In the genomic region with DNA sequence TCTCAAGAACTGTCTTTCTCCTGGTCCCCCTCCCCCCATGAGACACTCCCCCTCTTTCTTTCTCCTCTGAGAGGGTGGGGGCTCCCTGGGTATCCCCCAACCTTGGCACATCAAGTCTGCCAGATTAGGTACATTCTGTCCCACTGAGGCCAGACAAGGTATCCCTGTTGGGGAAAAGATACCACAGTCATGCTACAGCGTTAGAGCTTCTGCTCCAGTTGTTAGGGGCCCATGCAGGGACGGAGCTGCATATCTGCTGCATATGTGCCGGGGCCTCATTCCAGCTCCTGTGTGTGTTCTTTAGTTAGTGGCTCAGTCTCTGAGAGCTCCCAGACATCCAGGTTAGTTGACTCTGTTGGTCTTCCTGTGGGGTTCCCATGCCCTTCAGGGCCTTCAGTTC, we compare ENCODE assay signal across 23 mouse cellular contexts. TPM values are rescaled to one million over a fixed set of nuclear protein-coding genes. Genes with fewer than 3 reads are reported as not detected.
DNase-seq lines count a peak whose midpoint lies in the region; ATAC-seq and TF ChIP-seq lines count a peak whose summit lies in the region.
"Had no signal": no experiment of that assay in that cellular context is flagged by ENCODE, and none has a peak within 500 bp of the region (broad histone marks: within the 10 kb centered on the region; RNA-seq: fewer than 3 reads in every experiment).

No protein-coding gene starts in this region.

- H3K9ac ChIP-seq in heart, embryonic 11.5 days (ENCODE audit: low read depth, low read length) = no peak overlapping the region; the same call in 1 of the 2 replicates
- H3K9ac ChIP-seq in liver, embryonic 13.5 days = peak overlapping the region; percentile 92
- no peak overlapping the region for H3K9ac ChIP-seq in liver, postnatal 0 days (replicated peaks)
- H3K9ac ChIP-seq: forebrain, embryonic 15.5 days; heart, embryonic 15.5 days; hindbrain, embryonic 13.5 days had no signal

- peaks cover 62% of the 10 kb centered on the region for H3K4me1 ChIP-seq in heart, embryonic 11.5 days (ENCODE audit: control insufficient read depth, insufficient read depth, low read length)
- peaks cover 100% of the 10 kb centered on the region for H3K4me1 ChIP-seq in liver, embryonic 13.5 days (replicated peaks)
- peaks cover 65% of the 10 kb centered on the region for H3K4me1 ChIP-seq in liver, postnatal 0 days (ENCODE audit: insufficient read depth)

- no peaks in the 10 kb centered on the region for H3K9me3 ChIP-seq in heart, embryonic 11.5 days (replicated peaks; ENCODE audit: control insufficient read depth, low read length)
- no peaks in the 10 kb centered on the region for H3K9me3 ChIP-seq in liver, embryonic 13.5 days (replicated peaks)
- H3K9me3 ChIP-seq in liver, postnatal 0 days (ENCODE audit: low read length) = no peaks in the 10 kb centered on the region
- H3K9me3 ChIP-seq: forebrain, embryonic 15.5 days; heart, embryonic 15.5 days; hindbrain, embryonic 13.5 days had no signal

- WGBS in heart, embryonic 11.5 days (ENCODE audit: insufficient replicate concordance) = 66% methylated on average over 3 of the region's 3 CpGs
- 27% methylated on average over 3 of the region's 3 CpGs for WGBS in liver, embryonic 13.5 days (ENCODE audit: insufficient replicate concordance)
- WGBS in liver, postnatal 0 days (ENCODE audit: insufficient replicate concordance) = 54% methylated on average over 3 of the region's 3 CpGs

- H3K27ac ChIP-seq in heart, embryonic 11.5 days (ENCODE audit: low read depth, low read length) = peak overlapping the region; percentile 64
- peak overlapping the region; percentile 97 for H3K27ac ChIP-seq in liver, embryonic 13.5 days
- H3K27ac ChIP-seq in liver, postnatal 0 days (ENCODE audit: low read depth) = peak overlapping the region; percentile 62; the same call in 1 of the 2 replicates
- H3K27ac ChIP-seq: forebrain, embryonic 15.5 days; heart, adult 2 months; heart, embryonic 15.5 days; hindbrain, embryonic 13.5 days; hindbrain, postnatal 0 days had no signal

- intact Hi-C loops in heart, postnatal 25 days (cut with DNase I) = no loop called here
- intact Hi-C loops in left cerebral cortex, postnatal 14 days (cut with DNase I) = no loop called here

- no peaks in the 10 kb centered on the region for H3K36me3 ChIP-seq in heart, embryonic 11.5 days (ENCODE audit: control insufficient read depth, insufficient read depth, low read length)
- no peaks in the 10 kb centered on the region for H3K36me3 ChIP-seq in liver, embryonic 13.5 days
- H3K36me3 ChIP-seq in liver, postnatal 0 days (replicated peaks; ENCODE audit: insufficient read depth, low read length) = no peaks in the 10 kb centered on the region
- H3K36me3 ChIP-seq: forebrain, embryonic 15.5 days; heart, embryonic 15.5 days; hindbrain, embryonic 13.5 days had no signal

- no peak for ATAC-seq in heart, embryonic 11.5 days (replicated peaks; ENCODE audit: insufficient number of reproducible peaks, low FRiP score, low TSS enrichment)
- peak; percentile 42 for ATAC-seq in liver, embryonic 13.5 days (ENCODE audit: low read depth)
- ATAC-seq in liver, postnatal 0 days = no peak
- ATAC-seq in CD4-positive, CD25-positive, alpha-beta regulatory T cell, adult 4 months = no peak
- ATAC-seq: forebrain, embryonic 15.5 days; hindbrain, postnatal 0 days had no signal

- no peak for DNase-seq in heart, postnatal 25 days (ENCODE audit: low spot score)
- peak; percentile 83 for DNase-seq in liver
- DNase-seq in liver, embryonic 13.5 days = peak; percentile 57
- no peak for DNase-seq in liver, postnatal 0 days
- DNase-seq in left cerebral cortex, postnatal 14 days (ENCODE audit: low spot score in 2 of 2) = no peak
- DNase-seq: adrenal gland, adult 2 months; adrenal gland, postnatal 25 days; cerebellum, adult 18-20 months; cerebellum, adult 9-11 months; cerebellum, postnatal 36 days; gastrocnemius, postnatal 14 days; heart, adult 2 months; heart, postnatal 14 days had no signal

- H3K4me2 ChIP-seq in heart, embryonic 11.5 days = peak overlapping the region; percentile 41
- H3K4me2 ChIP-seq in liver, embryonic 13.5 days = peak overlapping the region; percentile 74
- H3K4me2 ChIP-seq in liver, postnatal 0 days (ENCODE audit: low read depth, low read length) = no peak overlapping the region; the same call in 1 of the 2 replicates
- H3K4me2 ChIP-seq: forebrain, embryonic 15.5 days; hindbrain, embryonic 13.5 days had no signal

- no peak for TF ChIP-seq CTCF in liver, postnatal 0 days (IDR thresholded peaks at IDR 0.05; ENCODE audit: low read depth)

- H3K27me3 ChIP-seq in heart, embryonic 11.5 days (ENCODE audit: control insufficient read depth, insufficient read depth, low read length) = no peaks in the 10 kb centered on the region
- no peaks in the 10 kb centered on the region for H3K27me3 ChIP-seq in liver, embryonic 13.5 days
- H3K27me3 ChIP-seq in liver, postnatal 0 days (ENCODE audit: insufficient read depth, low read length) = no peaks in the 10 kb centered on the region
- H3K27me3 ChIP-seq: forebrain, embryonic 15.5 days; heart, embryonic 15.5 days had no signal

- TF ChIP-seq EP300 in liver, postnatal 0 days (IDR thresholded peaks at IDR 0.05; ENCODE audit: low read depth) = no peak

- H3K4me3 ChIP-seq in heart, embryonic 11.5 days (ENCODE audit: low read depth, low read length) = no peak overlapping the region
- H3K4me3 ChIP-seq in liver, embryonic 13.5 days (replicated peaks) = peak overlapping the region; percentile 52
- no peak overlapping the region for H3K4me3 ChIP-seq in liver, postnatal 0 days (ENCODE audit: low read depth, low read length)
- H3K4me3 ChIP-seq: forebrain, embryonic 15.5 days; heart, adult 2 months; heart, embryonic 15.5 days; hindbrain, embryonic 13.5 days had no signal

RNA-seq across cellular contexts. Expression of gene Adra2b, which starts 11.1 kb away (rescaled TPM):
- 10.2 and 12.0 TPM in 2 replicates for polyA plus RNA-seq in heart, embryonic 11.5 days (2014; fragmentation: Nextera tagmentation; extraction: Ambion mirVana)
- under 1 TPM; 0.61 to 0.88 TPM for total RNA-seq in heart, postnatal 25 days (2021)
- polyA plus RNA-seq in liver, embryonic 13.5 days (2015; fragmentation: Nextera tagmentation; extraction: Ambion mirVana) = 29.4 and 32.4 TPM in 2 replicates
- polyA plus RNA-seq in liver, postnatal 0 days (2015; fragmentation: Nextera tagmentation; extraction: Ambion mirVana) = 4.7 and 4.8 TPM in 2 replicates
- under 1 TPM; 0.42 to 0.46 TPM for total RNA-seq in left cerebral cortex, postnatal 14 days (2021)
- polyA plus RNA-seq in CD4-positive, CD25-positive, alpha-beta regulatory T cell, adult 4 months (2017; shearing (Covaris generic)) = not detected

RNA-seq across cellular contexts. Expression of gene Astl, which starts 35.7 kb away (rescaled TPM):
- not detected in 2 replicates for polyA plus RNA-seq in heart, embryonic 11.5 days (2014; fragmentation: Nextera tagmentation; extraction: Ambion mirVana)
- total RNA-seq in heart, postnatal 25 days (2021) = not detected
- polyA plus RNA-seq in liver, embryonic 13.5 days (2015; fragmentation: Nextera tagmentation; extraction: Ambion mirVana) = not detected in 2 replicates
- polyA plus RNA-seq in liver, postnatal 0 days (2015; fragmentation: Nextera tagmentation; extraction: Ambion mirVana) = not detected in 2 replicates
- not detected for total RNA-seq in left cerebral cortex, postnatal 14 days (2021)
- polyA plus RNA-seq in CD4-positive, CD25-positive, alpha-beta regulatory T cell, adult 4 months (2017; shearing (Covaris generic)) = under 1 TPM; 0.22 to 0.42 TPM
- total RNA-seq: adrenal gland, adult 2 months; adrenal gland, postnatal 25 days; ES-E14; gastrocnemius, postnatal 14 days; heart, adult 2 months; heart, postnatal 14 days; hindbrain, postnatal 0 days had no signal
- polyA plus RNA-seq: adrenal gland, adult 2 months; forebrain, embryonic 11.5 days; forebrain, embryonic 15.5 days; gonadal fat pad, adult 2 months; heart, adult 2 months; heart, embryonic 15.5 days; hindbrain, embryonic 13.5 days; hindbrain, postnatal 0 days; intestine, embryonic 14.5 days had no signal

RNA-seq across cellular contexts. Expression of gene Dusp2, which starts 38.2 kb away (rescaled TPM):
- 17.4 and 18.3 TPM in 2 replicates for polyA plus RNA-seq in heart, embryonic 11.5 days (2014; fragmentation: Nextera tagmentation; extraction: Ambion mirVana)
- total RNA-seq in heart, postnatal 25 days (2021) = under 1 TPM; 0.31 to 0.49 TPM
- polyA plus RNA-seq in liver, embryonic 13.5 days (2015; fragmentation: Nextera tagmentation; extraction: Ambion mirVana) = 2.7 and 2.8 TPM in 2 replicates
- 5.6 and 5.9 TPM in 2 replicates for polyA plus RNA-seq in liver, postnatal 0 days (2015; fragmentation: Nextera tagmentation; extraction: Ambion mirVana)
- total RNA-seq in left cerebral cortex, postnatal 14 days (2021) = 1 to 10 TPM; 2.8 to 4.1 TPM
- polyA plus RNA-seq in CD4-positive, CD25-positive, alpha-beta regulatory T cell, adult 4 months (2017; shearing (Covaris generic)) = 10 to 100 TPM; 20.1 to 45.4 TPM

RNA-seq across cellular contexts. Expression of gene Gpat2, which starts 50.9 kb away (rescaled TPM):
- polyA plus RNA-seq in heart, embryonic 11.5 days (2014; fragmentation: Nextera tagmentation; extraction: Ambion mirVana) = 0.30 and 0.34 TPM in 2 replicates
- not detected for total RNA-seq in heart, postnatal 25 days (2021)
- 0.35 and 0.39 TPM in 2 replicates for polyA plus RNA-seq in liver, embryonic 13.5 days (2015; fragmentation: Nextera tagmentation; extraction: Ambion mirVana)
- 0.46 and 0.51 TPM in 2 replicates for polyA plus RNA-seq in liver, postnatal 0 days (2015; fragmentation: Nextera tagmentation; extraction: Ambion mirVana)
- under 1 TPM; 0.22 to 0.25 TPM for total RNA-seq in left cerebral cortex, postnatal 14 days (2021)
- under 1 TPM; 0.23 to 0.52 TPM for polyA plus RNA-seq in CD4-positive, CD25-positive, alpha-beta regulatory T cell, adult 4 months (2017; shearing (Covaris generic))
- total RNA-seq: gastrocnemius, postnatal 14 days; heart, adult 2 months had no signal
- polyA plus RNA-seq: forebrain, embryonic 15.5 days had no signal

Comparison
In these comparisons a context has a peak if more than half of its experiments do, and no peak if none do; other contexts are left out.
1. DNase-seq: peak in liver (single experiment) and liver, embryonic 13.5 days (single experiment); none in heart, postnatal 25 days (single experiment), liver, postnatal 0 days (single experiment) and left cerebral cortex, postnatal 14 days (0 of 2).
2. Peak in every context shown above with its lines, with median percentiles within 50 percentile points of each other: H3K27ac ChIP-seq.